Mouse (Mus musculus): ENCODE data around the gene Nxt1. TPM values are rescaled to one million over a fixed set of nuclear protein-coding genes. Genes with fewer than 3 reads are reported as not detected.
A peak's percentile ranks its signal among the peaks of the same experiment; 100 is the strongest.

The Nxt1 gene
- polyA plus RNA-seq, 1 experiment, result 25.6 TPM

GRCm38 (mm10) chr2:148650587-148651357 is 21.6 kb upstream of the Nxt1 start:
- H3K9me3 ChIP-seq, result no peaks in the 10 kb centered on the region
- no peak overlapping the region for H3K4me3 ChIP-seq (replicated peaks)
- TF ChIP-seq GATA1 (IDR thresholded peaks at IDR 0.05; ENCODE audit: borderline replicate concordance, low read length) (no peak), FLI1 (IDR thresholded peaks at IDR 0.05; ENCODE audit: low read length) (no peak)
- peaks cover 1% of the 10 kb centered on the region for H3K27me3 ChIP-seq (replicated peaks)
- H3K4me1 ChIP-seq, result no peaks in the 10 kb centered on the region
- H3K36me3 ChIP-seq (replicated peaks; ENCODE audit: low read length), result no peaks in the 10 kb centered on the region

GRCm38 (mm10) chr2:148654961-148655360 is 17.4 kb upstream of the Nxt1 start:
- Histone ChIP-seq H3K27me3 (replicated peaks) (peaks cover 11% of the 10 kb centered on the region), H3K4me1 (no peaks in the 10 kb centered on the region), H3K36me3 (replicated peaks; ENCODE audit: low read length) (no peaks in the 10 kb centered on the region), H3K9me3 (no peaks in the 10 kb centered on the region), H3K4me3 (replicated peaks) (no peak overlapping the region)
- TF ChIP-seq FLI1 (IDR thresholded peaks at IDR 0.05; ENCODE audit: low read length) (no peak), GATA1 (IDR thresholded peaks at IDR 0.05; ENCODE audit: borderline replicate concordance, low read length) (no peak; the same call in 2 of the 3 replicates)

GRCm38 (mm10) chr2:148663458-148663857 is 8.9 kb upstream of the Nxt1 start:
- Histone ChIP-seq H3K4me1 (peaks cover 5% of the 10 kb centered on the region), H3K27me3 (replicated peaks) (peaks cover 29% of the 10 kb centered on the region), H3K4me3 (replicated peaks) (no peak overlapping the region), H3K9me3 (no peaks in the 10 kb centered on the region), H3K36me3 (replicated peaks; ENCODE audit: low read length) (no peaks in the 10 kb centered on the region)
- TF ChIP-seq GATA1 (IDR thresholded peaks at IDR 0.05; ENCODE audit: borderline replicate concordance, low read length) (no peak), FLI1 (IDR thresholded peaks at IDR 0.05; ENCODE audit: low read length) (no peak)

GRCm38 (mm10) chr2:148677801-148678200 is 5.4 kb downstream of the Nxt1 start:
- H3K4me3 ChIP-seq (replicated peaks), result peak overlapping the region; percentile 71
- H3K9me3 ChIP-seq, result no peaks in the 10 kb centered on the region
- H3K27me3 ChIP-seq (replicated peaks), result no peaks in the 10 kb centered on the region
- H3K4me1 ChIP-seq, result peaks cover 63% of the 10 kb centered on the region
- no peak for TF ChIP-seq FLI1 (IDR thresholded peaks at IDR 0.05; ENCODE audit: low read length)
- no peak for TF ChIP-seq GATA1 (IDR thresholded peaks at IDR 0.05; ENCODE audit: borderline replicate concordance, low read length)
- peaks cover 38% of the 10 kb centered on the region for H3K36me3 ChIP-seq (replicated peaks; ENCODE audit: low read length)

GRCm38 (mm10) chr2:148679346-148679745 is 6.9 kb downstream of the Nxt1 start:
- H3K4me3 ChIP-seq (replicated peaks), result no peak overlapping the region
- no peaks in the 10 kb centered on the region for H3K27me3 ChIP-seq (replicated peaks)
- H3K4me1 ChIP-seq, result peaks cover 56% of the 10 kb centered on the region
- H3K9me3 ChIP-seq, result no peaks in the 10 kb centered on the region
- peaks cover 52% of the 10 kb centered on the region for H3K36me3 ChIP-seq (replicated peaks; ENCODE audit: low read length)
- no peak for TF ChIP-seq FLI1 (IDR thresholded peaks at IDR 0.05; ENCODE audit: low read length)
- TF ChIP-seq GATA1 (IDR thresholded peaks at IDR 0.05; ENCODE audit: borderline replicate concordance, low read length), result no peak

- TF ChIP-seq FLI1 (IDR thresholded peaks at IDR 0.05; ENCODE audit: low read length) (no peak), GATA1 (IDR thresholded peaks at IDR 0.05; ENCODE audit: borderline replicate concordance, low read length) (no peak)
- Histone ChIP-seq H3K4me3 (replicated peaks) (peak within 1 kb of the TSS; percentile 99), H3K9me3 (no peaks in the 10 kb centered on the region), H3K4me1 (peaks cover 58% of the 10 kb centered on the region), H3K36me3 (replicated peaks; ENCODE audit: low read length) (peaks cover 51% of the 10 kb centered on the region), H3K27me3 (replicated peaks) (no peaks in the 10 kb centered on the region)
Measured at GRCm38 (mm10) chr2:148680775-148681291, 8.4 kb downstream of the Nxt1 start, which contains the start of gene Gzf1. Gene Gzf1 (plus strand): TSS chr2:148681023.

- peaks cover 63% of the 10 kb centered on the region for H3K4me1 ChIP-seq
- no peaks in the 10 kb centered on the region for H3K27me3 ChIP-seq (replicated peaks)
- no peaks in the 10 kb centered on the region for H3K9me3 ChIP-seq
- peak overlapping the region; percentile 99 for H3K4me3 ChIP-seq (replicated peaks)
- peaks cover 51% of the 10 kb centered on the region for H3K36me3 ChIP-seq (replicated peaks; ENCODE audit: low read length)
- TF ChIP-seq FLI1 (IDR thresholded peaks at IDR 0.05; ENCODE audit: low read length) (no peak), GATA1 (IDR thresholded peaks at IDR 0.05; ENCODE audit: borderline replicate concordance, low read length) (no peak)
Measured at GRCm38 (mm10) chr2:148681461-148681891, 9.1 kb downstream of the Nxt1 start.

- TF ChIP-seq FLI1 (IDR thresholded peaks at IDR 0.05; ENCODE audit: low read length), result no peak
- TF ChIP-seq GATA1 (IDR thresholded peaks at IDR 0.05; ENCODE audit: borderline replicate concordance, low read length), result no peak
- Histone ChIP-seq H3K36me3 (replicated peaks; ENCODE audit: low read length) (peaks cover 51% of the 10 kb centered on the region), H3K4me3 (replicated peaks) (no peak overlapping the region), H3K4me1 (peaks cover 64% of the 10 kb centered on the region), H3K9me3 (no peaks in the 10 kb centered on the region), H3K27me3 (replicated peaks) (no peaks in the 10 kb centered on the region)
Measured at GRCm38 (mm10) chr2:148683031-148683430, 10.6 kb downstream of the Nxt1 start.

GRCm38 (mm10) chr2:148684972-148685371 is 12.6 kb downstream of the Nxt1 start:
- H3K27me3 ChIP-seq (replicated peaks), result no peaks in the 10 kb centered on the region
- no peak overlapping the region for H3K4me3 ChIP-seq (replicated peaks)
- TF ChIP-seq GATA1 (IDR thresholded peaks at IDR 0.05; ENCODE audit: borderline replicate concordance, low read length), result no peak
- no peak for TF ChIP-seq FLI1 (IDR thresholded peaks at IDR 0.05; ENCODE audit: low read length)
- no peaks in the 10 kb centered on the region for H3K9me3 ChIP-seq
- H3K36me3 ChIP-seq (replicated peaks; ENCODE audit: low read length), result peaks cover 66% of the 10 kb centered on the region
- peaks cover 52% of the 10 kb centered on the region for H3K4me1 ChIP-seq

- H3K4me1 ChIP-seq, result peaks cover 47% of the 10 kb centered on the region
- H3K9me3 ChIP-seq, result no peaks in the 10 kb centered on the region
- H3K36me3 ChIP-seq (replicated peaks; ENCODE audit: low read length), result peaks cover 73% of the 10 kb centered on the region
- H3K27me3 ChIP-seq (replicated peaks), result no peaks in the 10 kb centered on the region
- H3K4me3 ChIP-seq (replicated peaks), result no peak overlapping the region
- TF ChIP-seq GATA1 (IDR thresholded peaks at IDR 0.05; ENCODE audit: borderline replicate concordance, low read length) (no peak), FLI1 (IDR thresholded peaks at IDR 0.05; ENCODE audit: low read length) (no peak)
Measured at GRCm38 (mm10) chr2:148685709-148686108, 13.3 kb downstream of the Nxt1 start.

Measured in megakaryocyte, embryonic 14.5 days (primary cell).